Mouse (Mus musculus) liver, embryonic 12.5 days (tissue): Measurements from ENCODE around the gene Pik3r1. TPM values are rescaled to one million over a fixed set of nuclear protein-coding genes. Genes with fewer than 3 reads are reported as not detected.
A peak's percentile ranks its signal among the peaks of the same experiment; 100 is the strongest.

Experiments used
- ATAC-seq: fragments of 200-750 bp; cut with Nextera tagmentation; 2 replicates; pipeline ENCODE4 v1.8.0; 2017; ENCODE audit warnings: moderate number of reproducible peaks, mild to moderate bottlenecking, moderate library complexity
- H3K27ac ChIP-seq: fragments of 300-500 bp; sonication (generic); 2 replicates; pipeline ENCODE4 v1.5.1; 2016; ENCODE audit warnings: mild to moderate bottlenecking
- H3K27me3 ChIP-seq: fragments of 300-500 bp; sonication (generic); replicated peaks from 2 replicates; pipeline ENCODE4 v1.6.1; 2016; ENCODE audit warnings: mild to moderate bottlenecking, moderate library complexity
- H3K36me3 ChIP-seq: fragments of 300-500 bp; sonication (generic); 2 replicates; pipeline ENCODE4 v1.6.1; 2016; ENCODE audit warnings: mild to moderate bottlenecking, moderate library complexity
- H3K4me1 ChIP-seq: fragments of 300-500 bp; sonication (generic); 2 replicates; pipeline ENCODE4 v1.6.1; 2016
- H3K4me2 ChIP-seq: fragments of 300-500 bp; sonication (generic); 2 replicates; pipeline ENCODE4 v1.6.1; 2016; ENCODE audit warnings: mild to moderate bottlenecking, moderate library complexity
- H3K4me3 ChIP-seq: fragments of 300-500 bp; sonication (generic); 2 replicates; pipeline ENCODE4 v1.5.1; 2016; ENCODE audit warnings: mild to moderate bottlenecking, moderate library complexity
- H3K9ac ChIP-seq: fragments of 300-500 bp; sonication (generic); 2 replicates; pipeline ENCODE4 v1.6.1; 2016; ENCODE audit warnings: mild to moderate bottlenecking, moderate library complexity
- H3K9me3 ChIP-seq: fragments of 300-500 bp; sonication (generic); replicated peaks from 2 replicates; pipeline ENCODE4 v1.6.1; 2016; ENCODE audit warnings: mild to moderate bottlenecking, moderate library complexity
- WGBS: fragments of 180-500 bp; shearing (Covaris S2); methylation state at CpG from one replicate; pipeline ENCODE4 v1.1.7; 2016; ENCODE audit not compliant: insufficient replicate concordance; 5-methylcytosine and 5-hydroxymethylcytosine counted together
- polyA plus RNA-seq: library from polyadenylated mRNA; unstranded; fragments of >200 nt; fragmentation: Nextera tagmentation; extraction: Ambion mirVana; gene quantifications from 2 replicates; pipeline ENCODE4 v1.2.1, GENCODE M21; 2016

The Pik3r1 gene
- polyA plus RNA-seq, 1 experiment from 2014 or later = 17.2 TPM

DNA sequence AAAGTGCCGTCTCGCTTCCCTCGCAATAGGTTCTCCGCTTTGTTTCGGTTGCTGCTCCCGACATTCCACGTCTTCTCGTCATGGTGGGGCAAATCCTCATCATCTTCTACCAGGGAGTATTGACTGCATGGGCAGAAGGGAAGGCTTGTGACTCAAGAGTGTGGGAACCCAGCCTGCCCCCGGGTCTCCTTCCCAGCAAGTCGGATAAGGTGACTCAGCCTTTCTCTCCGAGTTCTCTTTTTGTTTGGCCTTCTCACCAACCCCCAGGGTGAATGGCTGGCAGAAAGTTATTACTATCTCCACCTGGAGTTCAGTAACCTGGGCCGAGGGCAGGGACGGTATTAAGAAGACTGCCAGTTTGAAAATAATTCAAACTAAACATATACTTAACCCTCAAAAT lies 81.8 kb downstream of the Pik3r1 start:
- WGBS = 92% methylated on average over 13 of the region's 13 CpGs
- no peaks in the 10 kb centered on the region for H3K27me3 ChIP-seq
- no peak overlapping the region for H3K27ac ChIP-seq
- no peak overlapping the region for H3K9ac ChIP-seq
- ATAC-seq = no peak
- H3K36me3 ChIP-seq = peaks cover 86% of the 10 kb centered on the region
- H3K4me2 ChIP-seq = no peak overlapping the region
- peaks cover 13% of the 10 kb centered on the region for H3K4me1 ChIP-seq
- no peaks in the 10 kb centered on the region for H3K9me3 ChIP-seq
- no peak overlapping the region for H3K4me3 ChIP-seq

GRCm38 (mm10) chr13:101684706-101685105 lies 83.3 kb downstream of the Pik3r1 start:
- Histone ChIP-seq H3K9me3 (no peaks in the 10 kb centered on the region), H3K4me2 (no peak overlapping the region), H3K27me3 (no peaks in the 10 kb centered on the region), H3K9ac (no peak overlapping the region), H3K4me3 (no peak overlapping the region), H3K4me1 (peaks cover 1% of the 10 kb centered on the region), H3K27ac (no peak overlapping the region), H3K36me3 (peaks cover 81% of the 10 kb centered on the region)
- 87% methylated on average over 14 of the region's 14 CpGs for WGBS
- ATAC-seq = no peak

- H3K9me3 ChIP-seq = no peaks in the 10 kb centered on the region
- no peak for ATAC-seq
- no peaks in the 10 kb centered on the region for H3K27me3 ChIP-seq
- no peak overlapping the region for H3K9ac ChIP-seq
- no peak overlapping the region for H3K4me2 ChIP-seq
- H3K27ac ChIP-seq = no peak overlapping the region
- peaks cover 18% of the 10 kb centered on the region for H3K4me1 ChIP-seq
- peaks cover 61% of the 10 kb centered on the region for H3K36me3 ChIP-seq
- 54% methylated on average over 4 of the region's 4 CpGs for WGBS
- no peak overlapping the region for H3K4me3 ChIP-seq
Measured at GRCm38 (mm10) chr13:101682378-101682777, 85.6 kb downstream of the Pik3r1 start.

- H3K27ac ChIP-seq = 0 out of 2 replicates have a peak overlapping the region, but pooled peaks have one; percentile 11
- no peak overlapping the region for H3K4me3 ChIP-seq
- no peaks in the 10 kb centered on the region for H3K9me3 ChIP-seq
- peaks cover 38% of the 10 kb centered on the region for H3K36me3 ChIP-seq
- H3K9ac ChIP-seq = no peak overlapping the region
- peaks cover 18% of the 10 kb centered on the region for H3K4me1 ChIP-seq
- 60% methylated on average over 1 of the region's 1 CpGs for WGBS
- H3K27me3 ChIP-seq = no peaks in the 10 kb centered on the region
- no peak overlapping the region for H3K4me2 ChIP-seq
- ATAC-seq = no peak
Measured at GRCm38 (mm10) chr13:101680083-101680482, 87.9 kb downstream of the Pik3r1 start.

- no peak overlapping the region for H3K4me3 ChIP-seq
- 0 out of 2 replicates have a peak overlapping the region, but pooled peaks have one; percentile 11 for H3K27ac ChIP-seq
- H3K9me3 ChIP-seq = no peaks in the 10 kb centered on the region
- no peak overlapping the region for H3K4me2 ChIP-seq
- peak; percentile 84 for ATAC-seq
- H3K36me3 ChIP-seq = peaks cover 27% of the 10 kb centered on the region
- no peak overlapping the region for H3K9ac ChIP-seq
- 26% methylated on average over 1 of the region's 1 CpGs for WGBS
- peaks cover 18% of the 10 kb centered on the region for H3K4me1 ChIP-seq
- no peaks in the 10 kb centered on the region for H3K27me3 ChIP-seq
Measured at GRCm38 (mm10) chr13:101678984-101679383, 89.0 kb downstream of the Pik3r1 start.

DNA sequence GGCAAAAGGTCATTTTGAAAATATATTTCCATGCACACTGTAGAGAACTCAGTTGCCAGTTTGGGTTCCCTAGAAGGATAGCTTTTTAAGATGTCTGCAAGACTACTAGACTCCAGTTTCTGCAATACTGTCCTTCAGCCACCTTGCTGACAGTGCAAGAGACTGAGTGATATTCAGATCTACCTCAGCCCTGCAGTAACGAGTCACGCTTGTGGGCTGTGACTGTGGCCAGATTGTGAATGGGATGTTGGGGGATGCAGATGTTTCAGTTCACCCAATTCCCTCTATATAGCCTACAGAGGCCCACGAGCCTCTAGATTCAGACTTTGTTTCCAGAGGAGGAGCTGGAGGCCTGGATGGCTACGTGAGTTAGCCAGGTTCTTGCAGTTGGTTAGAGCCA lies 90.0 kb downstream of the Pik3r1 start:
- Histone ChIP-seq H3K4me3 (no peak overlapping the region), H3K36me3 (peaks cover 19% of the 10 kb centered on the region), H3K4me2 (no peak overlapping the region), H3K9me3 (no peaks in the 10 kb centered on the region), H3K4me1 (peaks cover 18% of the 10 kb centered on the region), H3K9ac (no peak overlapping the region), H3K27me3 (no peaks in the 10 kb centered on the region), H3K27ac (no peak overlapping the region)
- ATAC-seq = no peak
- WGBS = 73% methylated on average over 4 of the region's 4 CpGs

GRCm38 (mm10) chr13:101673876-101674275 lies 94.1 kb downstream of the Pik3r1 start:
- Histone ChIP-seq H3K9me3 (no peaks in the 10 kb centered on the region), H3K27me3 (no peaks in the 10 kb centered on the region), H3K4me2 (no peak overlapping the region), H3K4me3 (no peak overlapping the region), H3K9ac (no peak overlapping the region), H3K36me3 (no peaks in the 10 kb centered on the region), H3K27ac (no peak overlapping the region), H3K4me1 (peaks cover 8% of the 10 kb centered on the region)
- no peak for ATAC-seq
- 53% methylated on average over 3 of the region's 3 CpGs for WGBS

DNA sequence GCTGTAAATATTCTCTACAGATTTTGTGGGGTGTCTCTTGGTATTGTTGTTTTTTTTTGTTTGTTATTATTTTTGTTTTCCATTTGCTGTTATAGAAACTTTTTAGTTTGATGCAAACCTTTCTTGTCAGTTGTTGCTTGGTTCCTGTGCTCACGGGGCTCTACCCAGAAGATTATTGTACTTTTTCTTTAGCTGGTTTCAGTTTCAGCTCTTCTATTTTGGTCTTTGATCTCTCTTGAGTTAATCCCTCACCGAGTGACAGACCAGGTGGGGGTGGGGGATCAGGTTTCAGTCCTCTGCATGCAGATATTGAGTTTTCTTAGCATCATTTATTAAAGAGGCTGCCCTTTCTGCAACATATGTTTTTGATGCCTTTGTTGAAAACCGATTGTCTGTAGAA lies 99.2 kb downstream of the Pik3r1 start:
- ATAC-seq = no peak
- H3K4me1 ChIP-seq = peaks cover 17% of the 10 kb centered on the region
- no peak overlapping the region for H3K9ac ChIP-seq
- no peak overlapping the region for H3K4me2 ChIP-seq
- no peaks in the 10 kb centered on the region for H3K9me3 ChIP-seq
- H3K27ac ChIP-seq = no peak overlapping the region
- no peak overlapping the region for H3K4me3 ChIP-seq
- WGBS = 52% methylated on average over 3 of the region's 3 CpGs
- no peaks in the 10 kb centered on the region for H3K27me3 ChIP-seq
- H3K36me3 ChIP-seq = no peaks in the 10 kb centered on the region

GRCm38 (mm10) chr13:101664010-101664409 lies 104.0 kb downstream of the Pik3r1 start:
- H3K27me3 ChIP-seq = no peaks in the 10 kb centered on the region
- H3K4me1 ChIP-seq = peaks cover 58% of the 10 kb centered on the region
- H3K9me3 ChIP-seq = no peaks in the 10 kb centered on the region
- no peaks in the 10 kb centered on the region for H3K36me3 ChIP-seq
- no peak overlapping the region for H3K27ac ChIP-seq
- ATAC-seq = peak; percentile 48; the same call in 1 of the 2 replicates
- peak overlapping the region; percentile 35; the same call in 1 of the 2 replicates for H3K4me2 ChIP-seq
- H3K9ac ChIP-seq = no peak overlapping the region
- H3K4me3 ChIP-seq = no peak overlapping the region
- 18% methylated on average over 5 of the region's 5 CpGs for WGBS

GRCm38 (mm10) chr13:101662900-101663299 lies 105.1 kb downstream of the Pik3r1 start:
- ATAC-seq = no peak
- H3K36me3 ChIP-seq = no peaks in the 10 kb centered on the region

GRCm38 (mm10) chr13:101661567-101661966 lies 106.5 kb downstream of the Pik3r1 start:
- Histone ChIP-seq H3K9ac (no peak overlapping the region), H3K4me1 (peaks cover 71% of the 10 kb centered on the region), H3K4me3 (no peak overlapping the region), H3K27ac (peak overlapping the region; percentile 54; the same call in 1 of the 2 replicates), H3K27me3 (no peaks in the 10 kb centered on the region), H3K9me3 (no peaks in the 10 kb centered on the region), H3K4me2 (peak overlapping the region; percentile 38), H3K36me3 (no peaks in the 10 kb centered on the region)
- 14% methylated on average over 6 of the region's 6 CpGs for WGBS
- peak; percentile 82 for ATAC-seq

More at GRCm38 (mm10) chr13:101662900-101663299, 105.1 kb downstream of the Pik3r1 start:
- no peak overlapping the region for H3K4me3 ChIP-seq
- no peak overlapping the region; the same call in 1 of the 2 replicates for H3K27ac ChIP-seq
- H3K4me1 ChIP-seq = peaks cover 67% of the 10 kb centered on the region
- 84% methylated on average over 1 of the region's 1 CpGs for WGBS
- H3K9ac ChIP-seq = no peak overlapping the region
- H3K4me2 ChIP-seq = no peak overlapping the region
- no peaks in the 10 kb centered on the region for H3K9me3 ChIP-seq
- H3K27me3 ChIP-seq = no peaks in the 10 kb centered on the region

DNA sequence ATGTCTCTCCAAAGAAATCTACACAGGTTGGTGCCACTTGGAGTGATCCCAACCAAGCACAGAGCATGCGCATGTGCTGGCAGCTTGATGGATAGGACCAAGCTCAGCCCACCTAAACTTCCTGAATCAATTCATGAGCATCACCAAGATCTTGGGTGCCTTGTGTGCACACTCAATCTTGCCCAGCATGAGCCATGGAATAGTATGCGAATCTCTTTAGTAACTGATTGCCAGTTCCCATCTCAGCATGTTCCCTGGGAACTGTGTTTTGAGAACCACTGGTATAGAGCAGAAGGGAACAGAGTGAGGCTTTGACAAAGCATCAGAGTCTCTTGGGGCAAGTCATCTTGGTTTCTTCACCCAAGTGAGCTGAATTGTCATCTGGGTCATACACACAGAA lies 107.8 kb downstream of the Pik3r1 start:
- H3K36me3 ChIP-seq = no peaks in the 10 kb centered on the region
- no peak overlapping the region for H3K27ac ChIP-seq
- H3K9ac ChIP-seq = no peak overlapping the region
- no peak overlapping the region for H3K4me2 ChIP-seq
- no peak for ATAC-seq
- H3K27me3 ChIP-seq = no peaks in the 10 kb centered on the region
- WGBS = 88% methylated on average over 2 of the region's 2 CpGs
- no peaks in the 10 kb centered on the region for H3K9me3 ChIP-seq
- no peak overlapping the region for H3K4me3 ChIP-seq
- peaks cover 65% of the 10 kb centered on the region for H3K4me1 ChIP-seq

GRCm38 (mm10) chr13:101652131-101652530 lies 115.9 kb downstream of the Pik3r1 start:
- no peak overlapping the region for H3K4me2 ChIP-seq
- H3K27ac ChIP-seq = no peak overlapping the region
- no peak overlapping the region for H3K4me3 ChIP-seq
- no peaks in the 10 kb centered on the region for H3K36me3 ChIP-seq
- no peaks in the 10 kb centered on the region for H3K27me3 ChIP-seq
- no peak for ATAC-seq
- H3K4me1 ChIP-seq = peaks cover under 1% of the 10 kb centered on the region; the same call in 1 of the 2 replicates
- no peak overlapping the region for H3K9ac ChIP-seq
- WGBS = 71% methylated on average over 2 of the region's 2 CpGs
- no peaks in the 10 kb centered on the region for H3K9me3 ChIP-seq
